Mouse (Mus musculus) megakaryocyte, embryonic 14.5 days (primary cell): Measurements from ENCODE around the gene Gm44579.

Source experiments
- FLI1 ChIP-seq: IDR thresholded peaks from 2 replicates; pipeline ENCODE4 v1.6.1; 2012; ENCODE audit warnings: low read length, inconsistent platforms, mixed read lengths
- GATA1 ChIP-seq: IDR thresholded peaks from 3 replicates; pipeline ENCODE4 v1.6.1; 2012; ENCODE audit warnings: mixed read lengths, low read length, inconsistent platforms, borderline replicate concordance

DNA sequence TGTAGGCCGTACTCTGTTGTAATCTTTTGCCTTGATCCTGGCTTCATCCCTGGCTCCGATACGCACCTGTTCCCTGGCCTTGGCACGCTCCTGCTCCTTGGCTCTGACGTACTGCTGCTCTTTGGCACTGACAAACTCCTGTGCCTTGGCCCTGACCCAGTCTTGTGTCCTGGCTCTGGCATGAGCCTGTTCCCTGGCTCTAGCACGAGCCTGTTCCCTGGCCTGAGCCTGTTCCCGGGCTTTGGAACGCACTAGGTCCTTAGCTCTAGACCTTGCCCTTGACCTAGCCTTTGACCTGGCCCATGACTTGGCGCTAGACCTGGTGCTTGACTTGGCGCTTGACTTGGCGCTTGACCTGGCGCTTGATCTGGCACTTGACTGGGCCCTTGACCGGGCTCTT, 35.5 kb upstream of the Gm44579 start:
- no peak for TF ChIP-seq FLI1
- no peak for TF ChIP-seq GATA1
